Mouse (Mus musculus) CD8-positive naive resting alpha-beta T cell, adult 2 months (primary cell): ENCODE data around the gene Pdcd2l.
"Not testable (repeated sequence)": the region's sequence is repeated elsewhere in the genome, so short reads cannot be mapped to it uniquely, and the experiment has no call there.

Experiments used
- DNase-seq, 2 experiments: peaks; one replicate each; pipeline ENCODE4 v3.0.0; 2022; ENCODE audit warnings: low read depth in 2 of 2, low spot score in 2 of 2

Pdcd2l gene

GRCm38 (mm10) chr7:34214644-34215043 lies 18.2 kb upstream of the Pdcd2l start:
- no peak for DNase-seq

- DNase-seq: no peak
Observed at GRCm38 (mm10) chr7:34213281-34213680, 16.8 kb upstream of the Pdcd2l start.

GRCm38 (mm10) chr7:34208027-34208745 lies 11.7 kb upstream of the Pdcd2l start:
- DNase-seq: no peak

- no peak for DNase-seq
Observed at GRCm38 (mm10) chr7:34206331-34206730, 9.9 kb upstream of the Pdcd2l start.

- DNase-seq: not testable (repeated sequence)
Observed at GRCm38 (mm10) chr7:34202147-34202546, 5.7 kb upstream of the Pdcd2l start.

- no peak for DNase-seq
Observed at GRCm38 (mm10) chr7:34200829-34201228, 4.4 kb upstream of the Pdcd2l start.

- DNase-seq: peak; percentile 21 to 49
Observed at GRCm38 (mm10) chr7:34198346-34198745, 1.9 kb upstream of the Pdcd2l start.

- DNase-seq: no peak
Observed at GRCm38 (mm10) chr7:34195632-34196031, 829 bp downstream of the Pdcd2l start.

- no peak for DNase-seq
Observed at GRCm38 (mm10) chr7:34192825-34193224, 3.6 kb downstream of the Pdcd2l start.

- no peak for DNase-seq
Observed at GRCm38 (mm10) chr7:34189376-34189989, 7.0 kb downstream of the Pdcd2l start.

GRCm38 (mm10) chr7:34183794-34184193 lies 12.7 kb downstream of the Pdcd2l start:
- no peak for DNase-seq

GRCm38 (mm10) chr7:34183356-34183755 lies 13.1 kb downstream of the Pdcd2l start:
- no peak for DNase-seq

GRCm38 (mm10) chr7:34176241-34176640 lies 20.2 kb downstream of the Pdcd2l start:
- not testable (repeated sequence) for DNase-seq

GRCm38 (mm10) chr7:34172251-34172650 lies 24.2 kb downstream of the Pdcd2l start:
- no peak for DNase-seq

- no peak for DNase-seq
Observed at GRCm38 (mm10) chr7:34169454-34169853, 27.0 kb downstream of the Pdcd2l start, which contains the start of gene Uba2. Gene Uba2 (minus strand): TSS chr7:34169599.

GRCm38 (mm10) chr7:34168470-34169251 lies 27.8 kb downstream of the Pdcd2l start:
- DNase-seq: peak; percentile 79 to 88

- DNase-seq: no peak
Observed at GRCm38 (mm10) chr7:34167766-34168469, 28.5 kb downstream of the Pdcd2l start.

GRCm38 (mm10) chr7:34166850-34167249 lies 29.6 kb downstream of the Pdcd2l start:
- DNase-seq: peak in 1 of 2 experiments; percentile 37

GRCm38 (mm10) chr7:34165999-34166398 lies 30.5 kb downstream of the Pdcd2l start:
- no peak for DNase-seq

- no peak for DNase-seq
Observed at GRCm38 (mm10) chr7:34164671-34165070, 31.8 kb downstream of the Pdcd2l start.

GRCm38 (mm10) chr7:34159167-34159566 lies 37.3 kb downstream of the Pdcd2l start:
- DNase-seq: no peak
